Mouse (Mus musculus) liver, embryonic 14 days (tissue): Measurements from ENCODE around the gene Zfp40. TPM values are rescaled to one million over a fixed set of nuclear protein-coding genes. Genes with fewer than 3 reads are reported as not detected.

Source experiments
- polyA plus RNA-seq: library from polyadenylated mRNA; depleted of rRNA; stranded (reverse); fragments of >200 nt; gene quantifications from 2 replicates; pipeline ENCODE4 v1.2.3, GENCODE M21; 2012; rRNA removed

Zfp40 gene
- polyA plus RNA-seq = 1.1 and 1.2 TPM in 2 replicates

DNA sequence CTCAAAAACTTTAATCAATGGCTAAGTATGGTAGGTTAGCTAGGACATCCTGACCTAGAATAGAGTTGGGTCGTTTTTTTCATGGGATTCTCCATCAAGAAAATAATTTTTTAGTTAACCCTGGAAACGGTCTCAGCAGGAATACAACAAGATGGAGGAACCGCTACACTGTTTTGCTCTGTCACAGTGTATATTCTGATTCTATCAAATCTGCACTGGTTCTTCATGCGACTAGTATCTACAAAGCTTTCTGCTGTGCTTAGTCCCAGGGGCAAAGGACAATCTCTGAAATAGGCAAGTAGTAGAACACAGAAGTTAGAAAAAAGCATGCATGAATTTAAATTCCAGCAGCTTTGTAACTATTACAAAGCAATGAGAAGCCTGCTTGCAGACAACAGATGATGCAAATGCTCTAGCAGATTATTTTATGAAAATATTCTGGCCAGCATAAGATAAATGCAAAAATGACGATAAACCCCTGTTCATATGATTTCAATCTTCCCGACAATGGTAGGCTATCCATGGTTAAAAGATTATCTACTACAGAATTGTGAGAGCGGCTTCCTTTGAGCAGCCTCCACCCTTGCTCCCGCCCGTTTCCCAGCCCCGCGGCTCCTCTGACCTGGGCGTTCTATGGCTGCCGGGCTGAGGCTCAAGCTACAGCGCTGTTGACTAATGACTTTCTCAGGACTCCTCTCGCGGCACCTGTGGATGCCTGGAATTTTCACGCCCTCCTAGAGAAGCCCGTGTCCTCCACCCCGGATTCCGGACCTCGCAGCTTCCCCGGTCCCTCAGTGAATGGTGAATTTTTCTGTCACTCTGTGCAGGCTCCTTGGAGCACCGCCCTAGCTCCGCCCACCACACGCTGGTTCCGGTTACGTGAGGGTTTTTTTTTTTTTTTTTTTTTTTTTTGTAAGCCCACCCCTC, at the start of gene Zfp40:
Gene Zfp40, minus strand, starts transcription at position 800 of the 927 bp plus-strand sequence.

Other genes with a start within 250 kb of the Zfp40 start
- gene Vmn2r-ps130, start 132.1 kb downstream of the Zfp40 start, polyA plus RNA-seq = not detected in 2 replicates
- not detected in 2 replicates for gene Vmn2r114, start 119.3 kb upstream of the Zfp40 start, polyA plus RNA-seq
- not detected in 2 replicates for gene Vmn2r115, start 150.5 kb upstream of the Zfp40 start, polyA plus RNA-seq
- not detected in 2 replicates for gene Vmn2r116, start 191.4 kb upstream of the Zfp40 start, polyA plus RNA-seq